8 mouse cellular contexts compared by ENCODE assay signal in the genomic region with DNA sequence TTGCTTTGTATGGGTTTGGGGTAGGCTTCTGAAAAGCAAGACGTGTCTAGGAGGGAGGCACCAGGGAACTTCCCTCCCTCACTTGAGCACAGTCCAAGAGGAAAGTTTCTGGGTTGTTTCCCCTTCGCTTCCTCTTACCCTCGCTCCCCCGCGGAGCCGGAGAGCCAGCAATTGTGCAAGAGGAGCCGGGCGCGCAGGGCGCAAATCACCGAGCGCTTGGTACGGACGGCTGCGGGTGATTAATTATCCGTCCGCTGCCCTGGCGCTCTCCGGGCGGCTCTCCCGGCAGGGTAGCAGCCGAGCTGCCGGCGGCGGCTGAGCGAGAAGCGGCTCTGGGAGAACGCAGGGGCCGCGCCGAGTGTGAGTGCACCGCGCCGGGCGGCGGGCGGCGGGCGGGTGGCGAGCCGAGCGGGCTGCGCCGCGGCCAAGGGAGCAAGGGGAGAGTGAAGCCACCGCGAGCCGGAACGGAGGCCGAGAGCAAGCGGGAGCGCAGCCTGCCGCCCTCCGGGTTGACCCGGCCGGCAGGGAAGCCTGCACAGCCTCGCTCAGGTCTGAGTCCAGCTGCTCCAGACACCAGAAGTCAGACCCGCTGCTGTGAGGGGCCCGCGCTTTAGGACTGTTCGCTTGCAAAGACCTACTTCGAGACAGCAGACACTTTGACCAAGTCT.
DNase-seq lines count a peak whose midpoint lies in the region; ATAC-seq lines count a peak whose summit lies in the region.

No protein-coding gene starts in this region.

- ATAC-seq in hindbrain, embryonic 12.5 days (ENCODE audit: low FRiP score) = peak; percentile 88

- peak overlapping the region; percentile 86 for H3K27ac ChIP-seq in hindbrain, embryonic 12.5 days

- H3K27me3 ChIP-seq in hindbrain, embryonic 12.5 days = peaks cover 11% of the 10 kb centered on the region; the same call in 1 of the 2 replicates

- peak; percentile 82 for DNase-seq in adipocyte (ENCODE audit: low spot score)
- DNase-seq in cerebellum, postnatal 10 days = peak; percentile 62 to 72
- peak; percentile 71 for DNase-seq in gastrocnemius, adult 18-20 months (ENCODE audit: low spot score)
- peak; percentile 37 for DNase-seq in layer of hippocampus, postnatal 36 days
- peak; percentile 68 for DNase-seq in lung, postnatal 36 days
- DNase-seq in right cerebral cortex, postnatal 10 days (ENCODE audit: low spot score in 2 of 2) = peak; percentile 28 to 58
- no peak for DNase-seq in B cell, adult 2 months

- no peaks in the 10 kb centered on the region for H3K9me3 ChIP-seq in hindbrain, embryonic 12.5 days (replicated peaks)

- peaks cover 18% of the 10 kb centered on the region for H3K4me1 ChIP-seq in hindbrain, embryonic 12.5 days

- WGBS in hindbrain, embryonic 12.5 days = under 1% methylated on average over 59 of the region's 62 CpGs

- H3K4me2 ChIP-seq in hindbrain, embryonic 12.5 days (replicated peaks) = peak overlapping the region; percentile 89

- peak overlapping the region; percentile 85 for H3K9ac ChIP-seq in hindbrain, embryonic 12.5 days

- peak overlapping the region; percentile 62 for H3K4me3 ChIP-seq in hindbrain, embryonic 12.5 days

- no peaks in the 10 kb centered on the region for H3K36me3 ChIP-seq in hindbrain, embryonic 12.5 days

Comparison
In these comparisons a context has a peak if more than half of its experiments do, and no peak if none do; other contexts are left out.
1. DNase-seq: peak in adipocyte (single experiment), cerebellum, postnatal 10 days (2 of 2), gastrocnemius, adult 18-20 months (single experiment), layer of hippocampus, postnatal 36 days (2 of 2), lung, postnatal 36 days (single experiment) and right cerebral cortex, postnatal 10 days (2 of 2); none in B cell, adult 2 months (0 of 2).